Mouse (Mus musculus): ENCODE data around the gene Elf3.
"Not testable (repeated sequence)": the region's sequence is repeated elsewhere in the genome, so short reads cannot be mapped to it uniquely, and the experiment has no call there.

DNA sequence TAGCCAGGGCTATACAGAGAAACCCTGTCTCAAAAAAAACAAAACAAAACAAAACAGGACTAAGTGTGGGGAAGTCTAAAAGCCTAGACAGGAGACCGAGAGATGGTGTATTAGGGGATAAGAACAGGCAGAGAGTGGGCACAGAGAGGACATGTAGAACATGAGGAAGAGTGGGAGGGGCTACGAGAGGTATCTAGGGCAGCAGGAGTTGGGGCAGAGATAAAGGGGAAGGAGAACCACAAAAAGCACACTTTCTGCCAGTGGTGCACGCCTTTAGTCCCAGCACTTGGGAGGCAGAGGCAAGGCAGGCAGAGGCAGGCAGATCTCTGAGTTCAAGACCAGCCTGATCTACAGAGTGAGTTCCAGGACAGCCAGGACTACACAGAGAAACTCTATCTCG lies 18.2 kb downstream of the Elf3 start:
- TF ChIP-seq CTCF (IDR thresholded peaks at IDR 0.05; ENCODE audit: low read depth): not testable (repeated sequence)
- peak; percentile 34; the same call in 1 of the 2 replicates for TF ChIP-seq EP300 (IDR thresholded peaks at IDR 0.05; ENCODE audit: low read depth)
